Mouse (Mus musculus) CH12.LX (cell line): ENCODE data around the gene Zdhhc18. TPM values are rescaled to one million over a fixed set of nuclear protein-coding genes. Genes with fewer than 3 reads are reported as not detected.

Source experiments
- DNase-seq: peaks from one replicate; pipeline ENCODE4 v3.0.0-alpha.2; 2013; ENCODE audit errors: extremely low read depth
- H3K27ac ChIP-seq: 2 replicates; pipeline ENCODE4 v1.5.1; 2012; ENCODE audit warnings: low read depth, mild to moderate bottlenecking, control low read depth, moderate library complexity; ENCODE audit not compliant: insufficient read depth
- H3K27me3 ChIP-seq: replicated peaks from 2 replicates; pipeline ENCODE3; 2012; ENCODE audit warnings: inconsistent platforms
- H3K36me3 ChIP-seq, 2 experiments: replicated peaks in 1 of 2; 2 replicates each; pipeline versions ENCODE3 to v1.6.1; 2012; ENCODE audit warnings: inconsistent platforms in 1 of 2, low read length in 1 of 2, mild to moderate bottlenecking in 1 of 2, mixed read lengths in 1 of 2, moderate library complexity in 1 of 2; ENCODE audit not compliant: control insufficient read depth in 1 of 2, insufficient read depth in 1 of 2
- H3K4me1 ChIP-seq, 2 experiments: 2 replicates each; pipeline ENCODE4 v1.6.1; 2012; ENCODE audit warnings: inconsistent platforms in 1 of 2, moderate library complexity in 1 of 2; ENCODE audit not compliant: insufficient read depth in 2 of 2, control insufficient read depth in 1 of 2
- H3K4me2 ChIP-seq: 2 replicates; pipeline ENCODE4 v1.6.1; 2012; ENCODE audit warnings: low read depth, mild to moderate bottlenecking, control low read depth; ENCODE audit not compliant: poor library complexity, insufficient read depth, severe bottlenecking
- H3K4me3 ChIP-seq, 3 experiments: fragments of 150-350 bp in 1 of 3; sonication (generic) in 1 of 3; replicated peaks in 1 of 3; 2 replicates each; pipeline versions ENCODE3 to v1.5.1; 2011 to 2012; ENCODE audit warnings: low read depth in 2 of 3, low read length in 2 of 3, mild to moderate bottlenecking in 2 of 3, moderate library complexity in 2 of 3, control low read depth in 1 of 3, improper control_type of control experiment in 1 of 3, inconsistent platforms in 1 of 3, mixed read lengths in 1 of 3; ENCODE audit not compliant: poor library complexity in 1 of 3
- H3K79me2 ChIP-seq: replicated peaks from 2 replicates; pipeline ENCODE4 v1.6.1; 2012; ENCODE audit warnings: mild to moderate bottlenecking, moderate library complexity; ENCODE audit not compliant: control insufficient read depth, poor library complexity, insufficient read depth, severe bottlenecking; ENCODE audit errors: extremely low read depth
- H3K9ac ChIP-seq: 2 replicates; pipeline ENCODE4 v1.6.1; 2012; ENCODE audit warnings: low read depth, mild to moderate bottlenecking, control low read depth, moderate library complexity; ENCODE audit not compliant: insufficient read depth
- H3K9me3 ChIP-seq: replicated peaks from 2 replicates; pipeline ENCODE3; 2012; ENCODE audit warnings: low read length, inconsistent platforms, mixed read lengths
- CHD1 ChIP-seq: IDR thresholded peaks from 2 replicates; pipeline ENCODE4 v1.6.1; 2012; ENCODE audit warnings: low read depth, low read length, improper control_type of control experiment, inconsistent platforms
- CTCF ChIP-seq, 2 experiments: IDR thresholded peaks in 1 of 2; conservative IDR thresholded peaks in 1 of 2; 2 replicates each; pipeline ENCODE4 v1.5.1; 2011 to 2012; ENCODE audit warnings: low read depth in 2 of 2, low read length in 2 of 2, improper control_type of control experiment in 1 of 2, inconsistent platforms in 1 of 2, mild to moderate bottlenecking in 1 of 2, moderate library complexity in 1 of 2
- E2F4 ChIP-seq: IDR thresholded peaks from 2 replicates; pipeline ENCODE4 v1.6.1; 2011; ENCODE audit warnings: low read depth, low read length, improper control_type of control experiment; ENCODE audit not compliant: insufficient replicate concordance
- EP300 ChIP-seq: IDR thresholded peaks from 2 replicates; pipeline ENCODE4 v1.6.1; 2011; ENCODE audit warnings: low read length, improper control_type of control experiment
- ETS1 ChIP-seq: conservative IDR thresholded peaks from 2 replicates; pipeline ENCODE4 v1.6.1; 2012; ENCODE audit warnings: low read depth, mild to moderate bottlenecking, inconsistent platforms, low read length, improper control_type of control experiment, moderate library complexity
- GABPA ChIP-seq: IDR thresholded peaks from 2 replicates; pipeline ENCODE4 v1.6.1; 2012; ENCODE audit warnings: low read depth, low read length, improper control_type of control experiment, inconsistent platforms; ENCODE audit not compliant: insufficient replicate concordance
- HCFC1 ChIP-seq: IDR thresholded peaks from 2 replicates; pipeline ENCODE4 v1.6.1; 2012; ENCODE audit warnings: low read depth, mild to moderate bottlenecking, inconsistent platforms, low read length, improper control_type of control experiment
- JUND ChIP-seq: conservative IDR thresholded peaks from 2 replicates; pipeline ENCODE4 v1.6.1; 2011; ENCODE audit warnings: low read depth, low read length, improper control_type of control experiment
- MAX ChIP-seq: IDR thresholded peaks from 2 replicates; pipeline ENCODE4 v1.6.1; 2011; ENCODE audit warnings: low read length, improper control_type of control experiment
- MAZ ChIP-seq: IDR thresholded peaks from 2 replicates; pipeline ENCODE4 v1.6.1; 2012; ENCODE audit warnings: low read depth, mild to moderate bottlenecking, inconsistent platforms, low read length, improper control_type of control experiment, moderate library complexity
- MEF2A ChIP-seq: IDR thresholded peaks from 2 replicates; pipeline ENCODE4 v1.6.1; 2014; ENCODE audit warnings: low read depth, mild to moderate bottlenecking, inconsistent platforms, low read length, improper control_type of control experiment, borderline replicate concordance
- MXI1 ChIP-seq: IDR thresholded peaks from 2 replicates; pipeline ENCODE4 v1.6.1; 2011; ENCODE audit warnings: mild to moderate bottlenecking, low read depth, low read length, improper control_type of control experiment
- NELFE ChIP-seq: IDR thresholded peaks from 2 replicates; pipeline ENCODE4 v1.6.1; 2011; ENCODE audit warnings: low read depth, low read length, improper control_type of control experiment
- NRF1 ChIP-seq: IDR thresholded peaks from 2 replicates; pipeline ENCODE4 v1.6.1; 2014; ENCODE audit warnings: low read depth, mild to moderate bottlenecking, inconsistent platforms, low read length, improper control_type of control experiment, moderate library complexity
- POLR2AphosphoS2 ChIP-seq: IDR thresholded peaks from 2 replicates; pipeline ENCODE4 v1.6.1; 2011; ENCODE audit warnings: low read depth, low read length, improper control_type of control experiment
- RAD21 ChIP-seq: IDR thresholded peaks from 2 replicates; pipeline ENCODE4 v1.6.1; 2011; ENCODE audit warnings: low read depth, mild to moderate bottlenecking, low read length, improper control_type of control experiment, moderate library complexity
- TBP ChIP-seq: conservative IDR thresholded peaks from 2 replicates; pipeline ENCODE4 v1.6.1; 2011; ENCODE audit warnings: low read depth, low read length, improper control_type of control experiment
- USF1 ChIP-seq: IDR thresholded peaks from 2 replicates; pipeline ENCODE4 v1.6.1; 2014; ENCODE audit warnings: low read depth, mild to moderate bottlenecking, inconsistent platforms, low read length, improper control_type of control experiment
- ZC3H11A ChIP-seq: IDR thresholded peaks from 2 replicates; pipeline ENCODE4 v1.6.1; 2012; ENCODE audit warnings: low read depth, mild to moderate bottlenecking, inconsistent platforms, low read length, improper control_type of control experiment
- dilution Hi-C: fragments of 300-500 bp; cut with MboI; formaldehyde crosslinking; loops from 2 replicates; pipeline ENCODE4 v1.14.3; 2020; ENCODE audit warnings: low sequenced_read_pairs; ENCODE audit not compliant: extremely low pct_unique_long_range_greater_than_20kb, extremely low pct_ligation_motif_present
- in situ Hi-C: fragments of 300-500 bp; cut with MboI; formaldehyde crosslinking; loops from 3 replicates; pipeline ENCODE4 v1.14.3; 2019; ENCODE audit warnings: low sequenced_read_pairs, low pct_ligation_motif_present, low pct_unique_long_range_greater_than_20kb, mixed read lengths
- polyA plus RNA-seq: library from polyadenylated mRNA; unstranded; fragments of >175 nt; gene quantifications from 2 replicates; pipeline ENCODE4 v1.2.1, GENCODE M21; 2012; ENCODE audit warnings: low read depth; ENCODE audit not compliant: insufficient read length
- total RNA-seq, 2 experiments: library from RNA; depleted of rRNA; stranded (reverse); fragments of 300-350 nt in 1 of 2; fragments of >200 nt in 1 of 2; gene quantifications; 2 replicates each; pipeline ENCODE4 v1.2.3; 2012 to 2014

Zdhhc18 gene
- total and polyA plus RNA-seq, 3 experiments = 15.9 to 31.0 (median 24.3) TPM

DNA sequence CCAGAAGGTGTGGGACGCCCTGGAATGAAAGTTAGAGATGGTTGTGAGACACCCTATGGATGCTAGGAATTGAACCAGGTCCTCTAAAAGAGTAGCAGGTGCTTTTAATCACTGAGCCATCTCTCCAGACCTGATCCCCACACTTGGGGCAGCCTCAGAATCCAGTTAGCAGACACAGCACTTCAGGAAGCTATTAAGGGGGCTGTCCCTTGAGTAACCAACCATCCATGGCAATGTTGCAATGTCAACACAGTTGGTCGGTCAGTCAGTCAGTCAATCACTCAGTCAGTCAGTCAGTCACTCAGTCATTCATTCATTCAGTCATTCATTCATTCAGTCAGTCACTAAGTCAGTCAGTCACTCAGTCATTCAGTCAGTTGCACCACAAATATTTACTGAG lies 21.4 kb downstream of the Zdhhc18 start:
- peaks cover 46% of the 10 kb centered on the region for H3K79me2 ChIP-seq
- peaks cover 18 to 61% of the 10 kb centered on the region in 2 experiments for H3K36me3 ChIP-seq
- no peak overlapping the region for H3K4me3 ChIP-seq
- H3K4me1 ChIP-seq = peaks cover 22 to 73% of the 10 kb centered on the region in 2 experiments
- no peak overlapping the region for H3K9ac ChIP-seq
- DNase-seq = no peak
- dilution Hi-C loops = no loop called here
- in situ Hi-C loops = no loop called here
- no peaks in the 10 kb centered on the region for H3K9me3 ChIP-seq
- H3K27me3 ChIP-seq = no peaks in the 10 kb centered on the region
- no peak overlapping the region for H3K4me2 ChIP-seq
- TF ChIP-seq JUND = no peak
- TF ChIP-seq TBP = no peak
- TF ChIP-seq USF1 = no peak
- TF ChIP-seq, all 38 proteins: peak for 0
- H3K27ac ChIP-seq = no peak overlapping the region

- dilution Hi-C loops = no loop called here
- Histone ChIP-seq H3K9ac (no peak overlapping the region), H3K27me3 (no peaks in the 10 kb centered on the region), H3K79me2 (peaks cover 36% of the 10 kb centered on the region), H3K4me2 (no peak overlapping the region), H3K36me3 (peaks cover 18 to 61% of the 10 kb centered on the region in 2 experiments), H3K9me3 (no peaks in the 10 kb centered on the region), H3K4me1 (peaks cover 22 to 80% of the 10 kb centered on the region in 2 experiments), H3K27ac (no peak overlapping the region), H3K4me3 (no peak overlapping the region)
- TF ChIP-seq MAZ (no peak), MXI1 (no peak), NELFE (no peak), CTCF (conservative IDR thresholded peaks at IDR 0.05 in 1 of 2, IDR thresholded peaks at IDR 0.05 in 1 of 2; ENCODE audit: low read depth in 2 of 2, low read length in 2 of 2) (no peak), NRF1 (no peak), MEF2A (no peak), ZC3H11A (no peak), ETS1 (no peak), GABPA (no peak), RAD21 (no peak), HCFC1 (no peak), E2F4 (no peak), CHD1 (no peak), TBP (no peak), POLR2AphosphoS2 (no peak), EP300 (no peak), MAX (no peak)
- in situ Hi-C loops = no loop called here
- no peak for DNase-seq
Observed at GRCm38 (mm10) chr4:133627039-133627438, 22.9 kb downstream of the Zdhhc18 start.
